Mouse (Mus musculus): ENCODE measurements around the gene Rgs7. TPM values are rescaled to one million over a fixed set of nuclear protein-coding genes. Genes with fewer than 3 reads are reported as not detected.

The Rgs7 gene
- polyA plus RNA-seq, 1 experiment: 0.16 TPM

DNA sequence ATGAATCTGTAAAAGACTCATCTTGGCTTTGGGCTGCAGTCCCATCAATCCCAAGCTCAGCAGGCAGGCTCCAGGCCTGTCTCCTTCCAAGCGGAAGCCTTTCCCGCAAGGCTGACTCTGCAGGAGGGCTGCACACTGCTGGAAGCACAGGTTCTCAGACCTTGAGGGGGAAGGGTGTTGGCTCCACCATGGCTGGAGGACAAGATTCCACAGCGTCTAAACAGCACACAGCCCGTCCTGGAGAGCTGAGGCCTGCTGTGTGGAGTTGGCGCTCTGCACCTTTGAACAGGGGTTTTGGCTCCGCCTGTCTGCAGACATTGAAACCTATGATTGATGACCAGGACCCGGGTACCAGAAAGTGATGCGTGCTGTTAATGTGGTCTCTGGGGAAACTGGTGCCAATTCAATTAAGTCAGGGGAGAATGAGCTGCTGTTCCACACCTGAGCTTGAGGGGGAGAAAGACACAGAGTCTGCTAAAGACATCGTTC is 463.5 kb downstream of the Rgs7 start:
- H3ac ChIP-seq (ENCODE audit: control insufficient read depth, insufficient read length): no peak overlapping the region
- no peaks in the 10 kb centered on the region for H3K36me3 ChIP-seq (ENCODE audit: control insufficient read depth, insufficient read depth)
- no peak overlapping the region for H3K4me2 ChIP-seq (ENCODE audit: low read depth)
- H3K27me3 ChIP-seq (ENCODE audit: control insufficient read depth, insufficient read depth, insufficient read length): no peaks in the 10 kb centered on the region
- no peak for TF ChIP-seq E2F4 (IDR thresholded peaks at IDR 0.05; ENCODE audit: insufficient read depth)
- no peak for TF ChIP-seq CEBPB (IDR thresholded peaks at IDR 0.05; ENCODE audit: insufficient read depth, poor library complexity, severe bottlenecking)
- TF ChIP-seq SRF (IDR thresholded peaks at IDR 0.05; ENCODE audit: control insufficient read depth, insufficient read length, low read depth): no peak
- TF ChIP-seq MYOG (IDR thresholded peaks at IDR 0.05; ENCODE audit: control insufficient read depth in 1 of 3, insufficient read depth in 1 of 3, insufficient read length in 2 of 3, low read depth in 2 of 3): no peak
- no peak for TF ChIP-seq TCF3 (IDR thresholded peaks at IDR 0.05; ENCODE audit: insufficient read length, low read depth)
- TF ChIP-seq POLR2A (IDR thresholded peaks at IDR 0.05; ENCODE audit: insufficient read length, low read depth): no peak
- no peak for TF ChIP-seq USF1 (IDR thresholded peaks at IDR 0.05; ENCODE audit: low read depth)
- no peak for TF ChIP-seq POLR2AphosphoS2 (IDR thresholded peaks at IDR 0.05; ENCODE audit: insufficient read length, low read depth)
- no peak for TF ChIP-seq TCF12 (IDR thresholded peaks at IDR 0.05; ENCODE audit: insufficient read depth, poor library complexity, severe bottlenecking)
- no peak for TF ChIP-seq MAX (IDR thresholded peaks at IDR 0.05; ENCODE audit: low read depth)
- no peak overlapping the region for H3K4me3 ChIP-seq
- no peaks in the 10 kb centered on the region for H3K79me2 ChIP-seq (ENCODE audit: control insufficient read depth, insufficient read depth)

DNA sequence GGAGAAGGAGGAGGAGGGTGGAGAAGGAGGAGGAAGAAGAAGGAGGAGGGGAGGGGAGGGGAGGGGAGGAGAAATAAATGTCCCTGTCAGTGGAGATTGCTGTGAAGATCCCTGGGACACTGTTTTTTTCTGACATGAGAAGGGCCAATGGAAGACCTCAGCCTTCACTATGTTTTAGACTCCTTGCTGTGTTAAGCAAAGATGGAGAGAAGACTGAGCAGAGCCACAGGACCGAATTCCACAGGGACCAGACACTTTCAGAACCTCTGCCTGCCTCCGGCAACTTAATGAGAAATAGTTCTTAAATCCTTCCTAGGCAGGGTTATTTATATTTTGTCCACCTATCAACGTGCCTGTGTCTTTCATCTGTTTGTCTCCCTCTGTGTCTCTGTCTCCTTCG is 464.0 kb downstream of the Rgs7 start:
- Histone ChIP-seq H3K4me3 (no peak overlapping the region), H3K4me2 (ENCODE audit: low read depth) (no peak overlapping the region), H3K36me3 (ENCODE audit: control insufficient read depth, insufficient read depth) (no peaks in the 10 kb centered on the region), H3K27me3 (ENCODE audit: control insufficient read depth, insufficient read depth, insufficient read length) (no peaks in the 10 kb centered on the region), H3ac (ENCODE audit: control insufficient read depth, insufficient read length) (no peak overlapping the region), H3K79me2 (ENCODE audit: control insufficient read depth, insufficient read depth) (no peaks in the 10 kb centered on the region)
- TF ChIP-seq MYOG (IDR thresholded peaks at IDR 0.05; ENCODE audit: control insufficient read depth in 1 of 3, insufficient read depth in 1 of 3, insufficient read length in 2 of 3, low read depth in 2 of 3) (no peak), SRF (IDR thresholded peaks at IDR 0.05; ENCODE audit: control insufficient read depth, insufficient read length, low read depth) (no peak), REST (IDR thresholded peaks at IDR 0.05; ENCODE audit: insufficient read depth, insufficient read length) (no peak), CEBPB (IDR thresholded peaks at IDR 0.05; ENCODE audit: insufficient read depth, poor library complexity, severe bottlenecking) (no peak), MYOD1 (IDR thresholded peaks at IDR 0.05; ENCODE audit: control insufficient read depth in 1 of 3, insufficient read length in 2 of 3, low read depth in 2 of 3) (no peak), TCF3 (IDR thresholded peaks at IDR 0.05; ENCODE audit: insufficient read length, low read depth) (no peak), POLR2A (IDR thresholded peaks at IDR 0.05; ENCODE audit: insufficient read length, low read depth) (no peak), E2F4 (IDR thresholded peaks at IDR 0.05; ENCODE audit: insufficient read depth) (no peak), POLR2AphosphoS2 (IDR thresholded peaks at IDR 0.05; ENCODE audit: insufficient read length, low read depth) (no peak), TCF12 (IDR thresholded peaks at IDR 0.05; ENCODE audit: insufficient read depth, poor library complexity, severe bottlenecking) (no peak), USF1 (IDR thresholded peaks at IDR 0.05; ENCODE audit: low read depth) (no peak), MAX (IDR thresholded peaks at IDR 0.05; ENCODE audit: low read depth) (no peak)

DNA sequence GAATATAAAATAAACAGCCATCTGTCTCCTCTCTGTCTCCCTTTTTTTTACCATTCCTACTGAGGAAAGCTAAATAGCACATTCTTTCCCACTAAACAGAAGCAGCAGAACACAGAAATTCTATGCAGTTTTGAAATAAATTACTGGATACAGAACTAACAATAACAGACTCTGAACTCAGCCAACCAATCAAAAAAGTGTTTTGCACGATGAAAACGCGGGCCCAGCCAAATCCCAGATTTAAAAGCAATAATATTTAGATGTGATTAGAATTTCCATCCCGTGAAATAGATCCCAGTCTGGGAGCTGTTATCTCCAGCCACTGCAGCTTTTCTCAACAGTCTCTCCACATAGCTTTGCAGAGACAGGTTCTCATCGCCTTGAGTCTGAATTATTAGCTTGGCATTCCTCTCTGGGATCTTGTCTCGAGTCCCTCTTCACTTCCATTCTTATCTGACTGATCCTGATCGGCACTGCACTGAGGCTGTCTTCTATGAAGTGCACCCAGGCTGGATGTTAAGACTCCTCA is 466.5 kb downstream of the Rgs7 start:
- Histone ChIP-seq H3K4me3 (no peak overlapping the region), H3ac (ENCODE audit: control insufficient read depth, insufficient read length) (no peak overlapping the region), H3K4me2 (ENCODE audit: low read depth) (no peak overlapping the region), H3K79me2 (ENCODE audit: control insufficient read depth, insufficient read depth) (no peaks in the 10 kb centered on the region), H3K27me3 (ENCODE audit: control insufficient read depth, insufficient read depth, insufficient read length) (no peaks in the 10 kb centered on the region), H3K36me3 (ENCODE audit: control insufficient read depth, insufficient read depth) (no peaks in the 10 kb centered on the region)
- no peak for TF ChIP-seq CEBPB (IDR thresholded peaks at IDR 0.05; ENCODE audit: insufficient read depth, poor library complexity, severe bottlenecking)
- TF ChIP-seq TCF12 (IDR thresholded peaks at IDR 0.05; ENCODE audit: insufficient read depth, poor library complexity, severe bottlenecking): no peak
- no peak for TF ChIP-seq REST (IDR thresholded peaks at IDR 0.05; ENCODE audit: insufficient read depth, insufficient read length)
- TF ChIP-seq USF1 (IDR thresholded peaks at IDR 0.05; ENCODE audit: low read depth): no peak
- TF ChIP-seq SRF (IDR thresholded peaks at IDR 0.05; ENCODE audit: control insufficient read depth, insufficient read length, low read depth): no peak
- TF ChIP-seq MYOG (IDR thresholded peaks at IDR 0.05; ENCODE audit: control insufficient read depth in 1 of 3, insufficient read depth in 1 of 3, insufficient read length in 2 of 3, low read depth in 2 of 3): no peak
- TF ChIP-seq TCF3 (IDR thresholded peaks at IDR 0.05; ENCODE audit: insufficient read length, low read depth): no peak
- no peak for TF ChIP-seq E2F4 (IDR thresholded peaks at IDR 0.05; ENCODE audit: insufficient read depth)
- TF ChIP-seq MAX (IDR thresholded peaks at IDR 0.05; ENCODE audit: low read depth): no peak
- no peak for TF ChIP-seq POLR2AphosphoS2 (IDR thresholded peaks at IDR 0.05; ENCODE audit: insufficient read length, low read depth)

DNA sequence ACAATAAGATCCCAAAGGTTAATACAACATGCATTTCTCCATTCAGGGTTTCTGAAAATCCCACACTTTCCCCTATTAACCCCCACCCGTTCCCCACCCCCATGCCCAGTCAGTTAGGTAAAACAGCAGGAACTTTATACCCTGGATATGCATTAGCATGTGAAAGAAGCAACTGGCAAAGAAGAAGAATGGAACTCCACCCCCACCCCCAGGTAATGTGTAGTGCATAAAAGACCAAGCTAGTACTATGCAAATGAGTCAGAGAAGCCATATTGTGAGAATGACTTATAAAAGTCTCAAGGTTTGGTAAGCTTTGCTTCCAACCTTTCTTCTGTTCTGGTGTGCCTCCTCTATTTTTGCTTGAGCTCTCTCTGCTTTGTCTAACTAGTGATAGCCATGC is 468.2 kb downstream of the Rgs7 start:
- no peak overlapping the region for H3ac ChIP-seq (ENCODE audit: control insufficient read depth, insufficient read length)
- TF ChIP-seq REST (IDR thresholded peaks at IDR 0.05; ENCODE audit: insufficient read depth, insufficient read length) (no peak), POLR2A (IDR thresholded peaks at IDR 0.05; ENCODE audit: insufficient read length, low read depth) (no peak), TCF3 (IDR thresholded peaks at IDR 0.05; ENCODE audit: insufficient read length, low read depth) (no peak), USF1 (IDR thresholded peaks at IDR 0.05; ENCODE audit: low read depth) (no peak)
- H3K79me2 ChIP-seq (ENCODE audit: control insufficient read depth, insufficient read depth): no peaks in the 10 kb centered on the region
- no peaks in the 10 kb centered on the region for H3K36me3 ChIP-seq (ENCODE audit: control insufficient read depth, insufficient read depth)
- no peaks in the 10 kb centered on the region for H3K27me3 ChIP-seq (ENCODE audit: control insufficient read depth, insufficient read depth, insufficient read length)
- H3K4me2 ChIP-seq (ENCODE audit: low read depth): no peak overlapping the region
- H3K4me3 ChIP-seq: no peak overlapping the region

Other genes starting within 250 kb of the Rgs7 start
- gene Kmo, start 127.9 kb upstream of the Rgs7 start, polyA plus RNA-seq (2012; fragmentation: generic; extraction: Trizol): not detected
- 115 TPM for gene Fh1, start 133.1 kb upstream of the Rgs7 start, polyA plus RNA-seq (2012; fragmentation: generic; extraction: Trizol)
- 4.8 TPM for gene Opn3, start 200.3 kb upstream of the Rgs7 start, polyA plus RNA-seq (2012; fragmentation: generic; extraction: Trizol)
- gene Chml, start 200.4 kb upstream of the Rgs7 start, polyA plus RNA-seq (2012; fragmentation: generic; extraction: Trizol): 1.0 TPM
- gene Wdr64, start 206.1 kb upstream of the Rgs7 start, polyA plus RNA-seq (2012; fragmentation: generic; extraction: Trizol): not detected